Mouse (Mus musculus): ENCODE measurements around the gene Cds2.

- TF ChIP-seq E2F4 (IDR thresholded peaks at IDR 0.05; ENCODE audit: insufficient read depth): no peak
- TF ChIP-seq POLR2A (IDR thresholded peaks at IDR 0.05; ENCODE audit: insufficient read length, low read depth): no peak
- no peak for TF ChIP-seq MYOG (IDR thresholded peaks at IDR 0.05; ENCODE audit: control insufficient read depth in 1 of 3, insufficient read depth in 1 of 3, insufficient read length in 2 of 3, low read depth in 2 of 3)
- no peak for TF ChIP-seq TCF12 (IDR thresholded peaks at IDR 0.05; ENCODE audit: insufficient read depth, poor library complexity, severe bottlenecking)
- no peak for TF ChIP-seq SRF (IDR thresholded peaks at IDR 0.05; ENCODE audit: control insufficient read depth, insufficient read length, low read depth)
Observed at GRCm38 (mm10) chr2:132283236-132284070, 20.5 kb downstream of the Cds2 start.
